Mouse (Mus musculus) testis, postnatal 10 days (tissue): Measurements from ENCODE around the gene Map4.

Experiments used
- DNase-seq: peaks from one replicate; pipeline ENCODE4 v3.0.0; 2021; ENCODE audit warnings: low spot score

Map4 gene

DNA sequence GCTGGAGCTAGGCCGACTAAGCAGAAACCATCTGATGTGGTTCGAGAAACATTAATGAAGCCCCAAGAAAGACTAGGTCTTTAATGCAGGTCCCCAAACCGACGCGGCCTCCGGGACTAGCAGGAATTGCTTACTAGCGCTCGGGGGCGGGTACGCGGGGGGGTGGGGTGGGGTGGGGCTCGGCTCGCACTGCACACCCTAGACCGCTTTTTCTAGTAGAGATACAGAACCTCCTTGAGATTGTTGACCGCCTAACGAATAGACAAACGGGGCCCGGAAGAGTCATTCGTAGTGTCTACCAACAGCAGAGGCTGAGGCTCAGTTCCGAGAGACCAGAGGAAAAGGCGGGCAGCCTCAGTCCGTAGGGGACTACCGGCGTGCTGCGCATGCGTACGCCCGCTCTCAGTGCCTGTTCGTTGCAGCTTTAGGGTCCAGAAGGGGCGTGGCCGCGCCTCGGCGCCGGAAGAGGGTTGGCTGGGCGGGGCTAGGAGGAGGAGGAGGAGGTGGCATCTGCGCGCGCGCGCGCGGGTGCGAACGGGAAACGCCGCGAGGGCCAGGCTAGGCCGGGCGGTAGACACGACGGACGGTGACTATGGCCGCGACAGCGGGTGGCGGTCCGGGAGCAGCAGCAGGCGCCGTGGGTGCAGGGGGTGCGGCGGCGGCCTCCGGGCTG, 200.4 kb downstream of the Map4 start:
- DNase-seq = peak; percentile 100

DNA sequence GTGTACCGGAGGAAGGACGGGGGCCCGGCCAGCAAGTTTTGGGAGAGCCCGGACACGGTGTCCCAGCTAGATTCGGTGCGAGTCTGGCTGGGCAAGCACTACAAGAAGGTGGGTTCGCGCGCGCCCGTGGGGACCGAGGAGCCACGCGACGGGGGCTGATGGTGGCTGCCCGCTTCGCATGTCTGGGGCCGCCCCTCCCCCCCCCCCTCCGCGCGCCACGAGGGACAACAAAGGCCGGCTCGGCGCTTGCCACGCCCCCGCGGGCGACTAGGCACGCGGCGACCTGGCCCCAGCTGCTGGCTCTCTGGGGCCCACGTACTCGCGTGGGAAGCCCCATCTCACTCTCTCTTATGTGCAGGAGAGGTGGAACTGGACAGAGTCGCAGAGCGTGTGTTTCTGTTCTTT, 200.9 kb downstream of the Map4 start:
- peak; percentile 83 for DNase-seq

DNA sequence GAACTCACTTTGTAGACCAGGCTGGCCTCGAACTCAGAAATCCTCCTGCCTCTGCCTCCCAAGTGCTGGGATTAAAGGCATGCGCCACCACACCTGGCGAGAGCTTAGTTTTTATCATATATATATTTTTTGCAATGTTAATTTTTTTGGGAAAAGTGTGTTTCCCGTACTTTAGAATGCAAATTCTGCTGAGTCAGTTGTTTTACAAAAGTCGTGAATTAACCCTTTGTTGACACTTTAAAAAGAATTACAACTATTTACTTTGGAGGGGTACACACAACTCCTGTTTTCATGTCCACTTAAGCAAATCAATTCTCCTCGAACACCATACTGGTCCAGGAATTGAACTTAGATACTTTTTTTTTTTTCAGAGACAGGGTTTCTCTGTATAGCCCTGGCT, 201.7 kb downstream of the Map4 start:
- no peak for DNase-seq
